Comparison of ENCODE assay signal across 10 mouse cellular contexts in the genomic region with DNA sequence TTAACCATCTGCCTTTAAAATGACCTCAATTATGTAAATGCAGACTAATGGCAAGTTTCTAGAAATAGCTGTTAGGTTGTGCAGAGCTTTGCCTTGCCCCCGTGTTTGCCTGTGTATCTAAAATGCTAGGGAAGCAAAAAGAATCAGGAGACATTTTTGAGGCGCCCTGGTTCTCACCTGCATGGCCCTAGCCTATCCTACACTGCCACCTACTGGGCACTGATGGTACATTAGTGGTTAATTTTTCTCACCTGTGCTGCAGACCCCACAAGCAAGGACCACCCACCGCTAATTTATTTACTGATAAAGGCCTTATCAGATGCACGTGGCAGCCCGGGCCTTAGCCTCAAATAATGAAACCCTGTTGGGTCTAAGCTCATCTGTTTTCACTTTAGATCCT. TPM values are rescaled to one million over a fixed set of nuclear protein-coding genes. Genes with fewer than 3 reads are reported as not detected.
DNase-seq lines count a peak whose midpoint lies in the region; ATAC-seq and TF ChIP-seq lines count a peak whose summit lies in the region.
"Had no signal": no experiment of that assay in that cellular context is flagged by ENCODE, and none has a peak within 500 bp of the region (broad histone marks: within the 10 kb centered on the region; RNA-seq: fewer than 3 reads in every experiment).

No protein-coding gene starts in this region.

- H3K79me2 ChIP-seq in heart, adult 2 months (replicated peaks; ENCODE audit: control insufficient read depth, insufficient read depth, low read length): no peaks in the 10 kb centered on the region
- H3K79me2 ChIP-seq in CH12.LX (replicated peaks; ENCODE audit: control insufficient read depth, extremely low read depth, insufficient read depth, poor library complexity, severe bottlenecking): no peaks in the 10 kb centered on the region

- dilution Hi-C loops in CH12.LX (cut with MboI; ENCODE audit: extremely low pct_ligation_motif_present, extremely low pct_unique_long_range_greater_than_20kb, low sequenced_read_pairs): no loop called here

- no peak for TF ChIP-seq POLR2A in heart, adult 2 months (IDR thresholded peaks at IDR 0.05; ENCODE audit: insufficient read depth, low read depth, low read length)
- no peak for TF ChIP-seq POLR2A in CH12.LX (IDR thresholded peaks at IDR 0.05; ENCODE audit: low read depth, low read length)

- peak; percentile 94 for TF ChIP-seq RAD21 in CH12.LX (IDR thresholded peaks at IDR 0.05; ENCODE audit: low read depth, low read length)

- 6% methylated on average over 5 of the region's 5 CpGs for WGBS in heart, adult 2 months
- 5% methylated on average over 5 of the region's 5 CpGs for WGBS in midbrain, postnatal 0 days

- no peak overlapping the region for H3K4me3 ChIP-seq in heart, adult 2 months
- no peak overlapping the region for H3K4me3 ChIP-seq in CH12.LX (replicated peaks in 1 of 3; ENCODE audit: low read depth in 2 of 3, low read length in 2 of 3, poor library complexity in 1 of 3)
- H3K4me3 ChIP-seq in midbrain, postnatal 0 days (ENCODE audit: low read depth, low read length): no peak overlapping the region
- H3K4me3 ChIP-seq: embryonic facial prominence, embryonic 15.5 days; megakaryocyte, embryonic 14.5 days had no signal

- H3K9ac ChIP-seq in heart, adult 2 months (ENCODE audit: low read depth, low read length): no peak overlapping the region
- no peak overlapping the region for H3K9ac ChIP-seq in CH12.LX (ENCODE audit: insufficient read depth, low read depth)
- H3K9ac ChIP-seq in midbrain, postnatal 0 days (replicated peaks; ENCODE audit: low read length, poor library complexity, severe bottlenecking): no peak overlapping the region
- H3K9ac ChIP-seq: embryonic facial prominence, embryonic 15.5 days had no signal

- H3K27ac ChIP-seq in heart, adult 2 months: no peak overlapping the region
- no peak overlapping the region for H3K27ac ChIP-seq in CH12.LX (ENCODE audit: insufficient read depth, low read depth)
- H3K27ac ChIP-seq in midbrain, postnatal 0 days (ENCODE audit: low read depth, low read length): no peak overlapping the region
- H3K27ac ChIP-seq: embryonic facial prominence, embryonic 15.5 days had no signal

- in situ Hi-C loops in CH12.LX (cut with MboI; ENCODE audit: low pct_ligation_motif_present, low pct_unique_long_range_greater_than_20kb, low sequenced_read_pairs): loop anchor here (5.0 kb wide), 1 partner anchor 94 kb away; a partner anchor contains a TSS

- 0 out of 2 replicates have a peak, but pooled peaks cover 1% of the 10 kb centered on the region for H3K27me3 ChIP-seq in heart, adult 2 months (ENCODE audit: control insufficient read depth, insufficient read depth, low read length)
- H3K27me3 ChIP-seq in CH12.LX (replicated peaks): peaks cover 69% of the 10 kb centered on the region
- no peaks in the 10 kb centered on the region for H3K27me3 ChIP-seq in midbrain, postnatal 0 days (ENCODE audit: insufficient read depth, low read length)
- H3K27me3 ChIP-seq: embryonic facial prominence, embryonic 15.5 days had no signal

- H3K9me3 ChIP-seq in CH12.LX (replicated peaks; ENCODE audit: low read length): peaks cover 6% of the 10 kb centered on the region
- no peaks in the 10 kb centered on the region for H3K9me3 ChIP-seq in midbrain, postnatal 0 days (ENCODE audit: low read length)
- H3K9me3 ChIP-seq: embryonic facial prominence, embryonic 15.5 days had no signal

- H3K4me2 ChIP-seq in CH12.LX (ENCODE audit: insufficient read depth, low read depth, poor library complexity, severe bottlenecking): no peak overlapping the region
- no peak overlapping the region for H3K4me2 ChIP-seq in midbrain, postnatal 0 days (ENCODE audit: low read depth, low read length, poor library complexity, severe bottlenecking)
- H3K4me2 ChIP-seq: embryonic facial prominence, embryonic 15.5 days had no signal

- intact Hi-C loops in heart, adult 2 months (cut with DNase I): loop anchor here (2.0 to 5.0 kb wide), 3 partner anchors 90 to 1088 kb away; no protein-coding TSS in a partner anchor
- intact Hi-C loops in heart, postnatal 25 days (cut with DNase I): loop anchor here (2.0 to 5.0 kb wide), 2 partner anchors 90 to 649 kb away; no protein-coding TSS in a partner anchor

- no peak for TF ChIP-seq EP300 in heart, adult 2 months (IDR thresholded peaks at IDR 0.05; ENCODE audit: insufficient read depth, low read depth, low read length)
- TF ChIP-seq EP300 in CH12.LX (IDR thresholded peaks at IDR 0.05; ENCODE audit: low read length): no peak

- no peaks in the 10 kb centered on the region for H3K36me3 ChIP-seq in heart, adult 2 months (ENCODE audit: control insufficient read depth, insufficient read depth, low read length)
- H3K36me3 ChIP-seq in CH12.LX (replicated peaks in 1 of 2; ENCODE audit: control insufficient read depth in 1 of 2, insufficient read depth in 1 of 2, low read length in 1 of 2): no peaks in the 10 kb centered on the region
- H3K36me3 ChIP-seq in midbrain, postnatal 0 days (ENCODE audit: insufficient read depth, low read length): no peaks in the 10 kb centered on the region
- H3K36me3 ChIP-seq: embryonic facial prominence, embryonic 15.5 days had no signal

- TF ChIP-seq CTCF in heart, adult 2 months (IDR thresholded peaks at IDR 0.05): peak; percentile 91
- TF ChIP-seq CTCF in CH12.LX (conservative IDR thresholded peaks at IDR 0.05 in 1 of 2, IDR thresholded peaks at IDR 0.05 in 1 of 2; ENCODE audit: low read depth in 2 of 2, low read length in 2 of 2): peak; percentile 82 to 90
- peak; percentile 96 for TF ChIP-seq CTCF in midbrain, postnatal 0 days (IDR thresholded peaks at IDR 0.05)

- no peaks in the 10 kb centered on the region for H3K4me1 ChIP-seq in heart, adult 2 months (ENCODE audit: control insufficient read depth, insufficient read depth, low read length)
- peaks cover 0 to 2% of the 10 kb centered on the region in 2 experiments; a peak in 1 of 4 replicates for H3K4me1 ChIP-seq in CH12.LX (ENCODE audit: control insufficient read depth in 1 of 2, insufficient read depth in 2 of 2)
- no peaks in the 10 kb centered on the region for H3K4me1 ChIP-seq in midbrain, postnatal 0 days (ENCODE audit: insufficient read depth, low read length)
- H3K4me1 ChIP-seq: embryonic facial prominence, embryonic 15.5 days had no signal

- DNase-seq in heart, adult 2 months: peak; percentile 16 to 40
- DNase-seq in heart, postnatal 25 days (ENCODE audit: low spot score): no peak
- DNase-seq in CH12.LX (ENCODE audit: extremely low read depth): peak; percentile 52
- peak; percentile 10 for DNase-seq in brain, embryonic 18.5 days (ENCODE audit: low read depth, low spot score)
- DNase-seq in frontal cortex, postnatal 36 days (ENCODE audit: low spot score in 2 of 2): peak; percentile 45 to 69
- DNase-seq in layer of hippocampus, postnatal 25 days (ENCODE audit: extremely low spot score in 1 of 2, low spot score in 1 of 2): peak; percentile 57 to 75
- peak; percentile 78 for DNase-seq in midbrain, postnatal 0 days (ENCODE audit: low spot score)
- DNase-seq in testis, postnatal 10 days (ENCODE audit: low spot score): peak; percentile 70

- 0 out of 2 replicates have a peak, but pooled peaks have one; percentile 38 for ATAC-seq in midbrain, postnatal 0 days (ENCODE audit: low FRiP score)

TF ChIP-seq in CH12.LX, 34 proteins besides CTCF, POLR2A, EP300 and RAD21 (continues in another document):
- TF ChIP-seq ZNF384 (IDR thresholded peaks at IDR 0.05; ENCODE audit: low read depth, low read length): peak; percentile 76

RNA-seq across cellular contexts. Expression of a gene that starts 5.4 kb away (rescaled TPM):
- not detected for total RNA-seq in heart, adult 2 months (2021)
- polyA plus RNA-seq in heart, adult 2 months (2012; rRNA removed): not detected in 2 replicates
- not detected for total RNA-seq in heart, postnatal 25 days (2021)
- 0.08 TPM in 2 replicates for total RNA-seq in CH12.LX (2012; rRNA removed)
- not detected in 2 replicates for total RNA-seq in CH12.LX (2014; rRNA removed)
- not detected in 2 replicates for polyA plus RNA-seq in CH12.LX (2012; ENCODE audit: insufficient read length, low read depth)
- not detected for total RNA-seq in layer of hippocampus, postnatal 25 days (2021)
- not detected in 2 replicates for total RNA-seq in midbrain, postnatal 0 days (2014; rRNA removed)
- not detected in 2 replicates for polyA plus RNA-seq in midbrain, postnatal 0 days (2015; fragmentation: Nextera tagmentation; extraction: Ambion mirVana)
- polyA plus RNA-seq: embryonic facial prominence, embryonic 15.5 days had no signal

RNA-seq across cellular contexts. Expression of a gene that starts 6.6 kb away (rescaled TPM):
- total RNA-seq in heart, adult 2 months (2021): not detected
- not detected in 2 replicates for polyA plus RNA-seq in heart, adult 2 months (2012; rRNA removed)
- not detected for total RNA-seq in heart, postnatal 25 days (2021)
- total RNA-seq in CH12.LX (2012; rRNA removed) (0.08 TPM in 1 of 2 replicates, not detected in the other), CH12.LX (2014; rRNA removed) (not detected in 2 replicates)
- not detected in 2 replicates for polyA plus RNA-seq in CH12.LX (2012; ENCODE audit: insufficient read length, low read depth)
- under 1 TPM in 1 of 2 experiments, not detected in 1; 0.12 TPM for total RNA-seq in layer of hippocampus, postnatal 25 days (2021)
- not detected in 2 replicates for total RNA-seq in midbrain, postnatal 0 days (2014; rRNA removed)
- polyA plus RNA-seq in midbrain, postnatal 0 days (2015; fragmentation: Nextera tagmentation; extraction: Ambion mirVana): not detected in 2 replicates

RNA-seq across cellular contexts. Expression of a gene that starts 16.8 kb away (rescaled TPM):
- not detected for total RNA-seq in heart, adult 2 months (2021)
- not detected in 2 replicates for polyA plus RNA-seq in heart, adult 2 months (2012; rRNA removed)
- not detected for total RNA-seq in heart, postnatal 25 days (2021)
- total RNA-seq in CH12.LX (2012; rRNA removed): not detected in 2 replicates
- not detected in 2 replicates for total RNA-seq in CH12.LX (2014; rRNA removed)
- not detected in 2 replicates for polyA plus RNA-seq in CH12.LX (2012; ENCODE audit: insufficient read length, low read depth)
- not detected for total RNA-seq in layer of hippocampus, postnatal 25 days (2021)
- not detected in 2 replicates for total RNA-seq in midbrain, postnatal 0 days (2014; rRNA removed)
- polyA plus RNA-seq in midbrain, postnatal 0 days (2015; fragmentation: Nextera tagmentation; extraction: Ambion mirVana): not detected in 2 replicates
- polyA plus RNA-seq: embryonic facial prominence, embryonic 15.5 days had no signal

RNA-seq across cellular contexts. Expression of a gene that starts 25.4 kb away (rescaled TPM):
- not detected for total RNA-seq in heart, adult 2 months (2021)
- polyA plus RNA-seq in heart, adult 2 months (2012; rRNA removed): not detected in 2 replicates
- total RNA-seq in heart, postnatal 25 days (2021): not detected
- not detected in 2 replicates for total RNA-seq in CH12.LX (2012; rRNA removed)
- not detected in 2 replicates for total RNA-seq in CH12.LX (2014; rRNA removed)
- not detected in 2 replicates for polyA plus RNA-seq in CH12.LX (2012; ENCODE audit: insufficient read length, low read depth)
- not detected for total RNA-seq in layer of hippocampus, postnatal 25 days (2021)
- total RNA-seq in midbrain, postnatal 0 days (2014; rRNA removed): not detected in 2 replicates
- polyA plus RNA-seq in midbrain, postnatal 0 days (2015; fragmentation: Nextera tagmentation; extraction: Ambion mirVana): not detected in 2 replicates
- polyA plus RNA-seq: embryonic facial prominence, embryonic 15.5 days had no signal

RNA-seq across cellular contexts. Expression of a gene that starts 30.8 kb away (rescaled TPM):
- 100 to 1,000 TPM; 215 to 241 TPM for total RNA-seq in heart, adult 2 months (2021)
- 144 and 181 TPM in 2 replicates for polyA plus RNA-seq in heart, adult 2 months (2012; rRNA removed)
- total RNA-seq in heart, postnatal 25 days (2021): 100 to 1,000 TPM; 218 to 222 TPM
- total RNA-seq in CH12.LX (2012; rRNA removed) (209 and 220 TPM in 2 replicates), CH12.LX (2014; rRNA removed) (169 and 185 TPM in 2 replicates)
- 168 and 182 TPM in 2 replicates for polyA plus RNA-seq in CH12.LX (2012; ENCODE audit: insufficient read length, low read depth)
- total RNA-seq in layer of hippocampus, postnatal 25 days (2021): 100 to 1,000 TPM; 323 to 367 TPM
- total RNA-seq in midbrain, postnatal 0 days (2014; rRNA removed): 182 and 297 TPM in 2 replicates
- polyA plus RNA-seq in midbrain, postnatal 0 days (2015; fragmentation: Nextera tagmentation; extraction: Ambion mirVana): 598 and 604 TPM in 2 replicates
